Mouse (Mus musculus): ENCODE data around the gene Gnb4. TPM values are rescaled to one million over a fixed set of nuclear protein-coding genes. Genes with fewer than 3 reads are reported as not detected.

Gene Gnb4
- polyA plus RNA-seq, 1 experiment from 2014 or later: 83.1 TPM

- H3K36me3 ChIP-seq (ENCODE audit: control insufficient read depth, insufficient read depth, low read length): no peaks in the 10 kb centered on the region
- ATAC-seq (ENCODE audit: low read depth): no peak
- WGBS: 73% methylated on average over 4 of the region's 4 CpGs
- H3K4me1 ChIP-seq (replicated peaks; ENCODE audit: control insufficient read depth, insufficient read depth, low read length): peaks cover 14% of the 10 kb centered on the region; the same call in 1 of the 2 replicates
- no peak overlapping the region for H3K4me2 ChIP-seq (ENCODE audit: low read depth, low read length)
- H3K27me3 ChIP-seq (ENCODE audit: control insufficient read depth, insufficient read depth, low read depth, low read length): no peaks in the 10 kb centered on the region
- H3K4me3 ChIP-seq (ENCODE audit: low read length): no peak overlapping the region
- no peak overlapping the region for H3K9ac ChIP-seq (ENCODE audit: low read length)
- H3K9me3 ChIP-seq (ENCODE audit: control insufficient read depth, low read length): 0 out of 2 replicates have a peak, but pooled peaks cover 2% of the 10 kb centered on the region
- no peak overlapping the region for H3K27ac ChIP-seq (ENCODE audit: low read length)
Observed at GRCm38 (mm10) chr3:32655994-32656393, 39.6 kb upstream of the Gnb4 start.

- Histone ChIP-seq H3K9ac (ENCODE audit: low read length) (no peak overlapping the region), H3K4me3 (ENCODE audit: low read length) (no peak overlapping the region), H3K9me3 (ENCODE audit: control insufficient read depth, low read length) (no peaks in the 10 kb centered on the region), H3K4me2 (ENCODE audit: low read depth, low read length) (no peak overlapping the region), H3K27ac (ENCODE audit: low read length) (no peak overlapping the region), H3K4me1 (replicated peaks; ENCODE audit: control insufficient read depth, insufficient read depth, low read length) (no peaks in the 10 kb centered on the region), H3K36me3 (ENCODE audit: control insufficient read depth, insufficient read depth, low read length) (no peaks in the 10 kb centered on the region), H3K27me3 (ENCODE audit: control insufficient read depth, insufficient read depth, low read depth, low read length) (no peaks in the 10 kb centered on the region)
- peak; percentile 36; the same call in 1 of the 2 replicates for ATAC-seq (ENCODE audit: low read depth)
- WGBS: 50% methylated on average over 4 of the region's 4 CpGs
Observed at GRCm38 (mm10) chr3:32652739-32653138, 36.4 kb upstream of the Gnb4 start.

GRCm38 (mm10) chr3:32649284-32649683 is 32.9 kb upstream of the Gnb4 start:
- no peaks in the 10 kb centered on the region for H3K27me3 ChIP-seq (ENCODE audit: control insufficient read depth, insufficient read depth, low read depth, low read length)
- H3K36me3 ChIP-seq (ENCODE audit: control insufficient read depth, insufficient read depth, low read length): no peaks in the 10 kb centered on the region
- no peak overlapping the region for H3K9ac ChIP-seq (ENCODE audit: low read length)
- H3K4me3 ChIP-seq (ENCODE audit: low read length): no peak overlapping the region
- H3K9me3 ChIP-seq (ENCODE audit: control insufficient read depth, low read length): no peaks in the 10 kb centered on the region
- no peak for ATAC-seq (ENCODE audit: low read depth)
- H3K27ac ChIP-seq (ENCODE audit: low read length): no peak overlapping the region
- WGBS: 60% methylated on average over 4 of the region's 4 CpGs
- H3K4me1 ChIP-seq (replicated peaks; ENCODE audit: control insufficient read depth, insufficient read depth, low read length): no peaks in the 10 kb centered on the region
- no peak overlapping the region for H3K4me2 ChIP-seq (ENCODE audit: low read depth, low read length)

- H3K36me3 ChIP-seq (ENCODE audit: control insufficient read depth, insufficient read depth, low read length): no peaks in the 10 kb centered on the region
- H3K27ac ChIP-seq (ENCODE audit: low read length): no peak overlapping the region
- no peaks in the 10 kb centered on the region for H3K4me1 ChIP-seq (replicated peaks; ENCODE audit: control insufficient read depth, insufficient read depth, low read length)
- H3K27me3 ChIP-seq (ENCODE audit: control insufficient read depth, insufficient read depth, low read depth, low read length): no peaks in the 10 kb centered on the region
- 75% methylated on average over 4 of the region's 4 CpGs for WGBS
- H3K9me3 ChIP-seq (ENCODE audit: control insufficient read depth, low read length): no peaks in the 10 kb centered on the region
- no peak overlapping the region for H3K4me2 ChIP-seq (ENCODE audit: low read depth, low read length)
- H3K4me3 ChIP-seq (ENCODE audit: low read length): no peak overlapping the region
- H3K9ac ChIP-seq (ENCODE audit: low read length): no peak overlapping the region
- no peak for ATAC-seq (ENCODE audit: low read depth)
Observed at GRCm38 (mm10) chr3:32646918-32647317, 30.5 kb upstream of the Gnb4 start.

- WGBS: 79% methylated on average over 2 of the region's 2 CpGs
- no peaks in the 10 kb centered on the region for H3K27me3 ChIP-seq (ENCODE audit: control insufficient read depth, insufficient read depth, low read depth, low read length)
- no peaks in the 10 kb centered on the region for H3K36me3 ChIP-seq (ENCODE audit: control insufficient read depth, insufficient read depth, low read length)
- no peak overlapping the region for H3K4me3 ChIP-seq (ENCODE audit: low read length)
- no peak overlapping the region for H3K27ac ChIP-seq (ENCODE audit: low read length)
- ATAC-seq (ENCODE audit: low read depth): no peak
- no peaks in the 10 kb centered on the region for H3K9me3 ChIP-seq (ENCODE audit: control insufficient read depth, low read length)
- H3K9ac ChIP-seq (ENCODE audit: low read length): no peak overlapping the region
- H3K4me1 ChIP-seq (replicated peaks; ENCODE audit: control insufficient read depth, insufficient read depth, low read length): no peaks in the 10 kb centered on the region
- H3K4me2 ChIP-seq (ENCODE audit: low read depth, low read length): no peak overlapping the region
Observed at GRCm38 (mm10) chr3:32644751-32645150, 28.4 kb upstream of the Gnb4 start.

GRCm38 (mm10) chr3:32642116-32642515 is 25.7 kb upstream of the Gnb4 start:
- 70% methylated on average over 6 of the region's 6 CpGs for WGBS

GRCm38 (mm10) chr3:32638240-32638639 is 21.9 kb upstream of the Gnb4 start:
- H3K27ac ChIP-seq (ENCODE audit: low read length): no peak overlapping the region
- no peak overlapping the region for H3K4me2 ChIP-seq (ENCODE audit: low read depth, low read length)
- no peak overlapping the region for H3K9ac ChIP-seq (ENCODE audit: low read length)
- no peaks in the 10 kb centered on the region for H3K36me3 ChIP-seq (ENCODE audit: control insufficient read depth, insufficient read depth, low read length)
- H3K4me1 ChIP-seq (replicated peaks; ENCODE audit: control insufficient read depth, insufficient read depth, low read length): no peaks in the 10 kb centered on the region
- H3K4me3 ChIP-seq (ENCODE audit: low read length): no peak overlapping the region
- H3K27me3 ChIP-seq (ENCODE audit: control insufficient read depth, insufficient read depth, low read depth, low read length): no peaks in the 10 kb centered on the region
- ATAC-seq (ENCODE audit: low read depth): peak; percentile 64; the same call in 1 of the 2 replicates
- WGBS: 20% methylated on average over 8 of the region's 8 CpGs
- H3K9me3 ChIP-seq (ENCODE audit: control insufficient read depth, low read length): no peaks in the 10 kb centered on the region

More at GRCm38 (mm10) chr3:32642116-32642515, 25.7 kb upstream of the Gnb4 start:
- Histone ChIP-seq H3K4me3 (ENCODE audit: low read length) (no peak overlapping the region), H3K9ac (ENCODE audit: low read length) (no peak overlapping the region), H3K9me3 (ENCODE audit: control insufficient read depth, low read length) (no peaks in the 10 kb centered on the region), H3K4me2 (ENCODE audit: low read depth, low read length) (no peak overlapping the region), H3K27ac (ENCODE audit: low read length) (no peak overlapping the region), H3K36me3 (ENCODE audit: control insufficient read depth, insufficient read depth, low read length) (no peaks in the 10 kb centered on the region), H3K4me1 (replicated peaks; ENCODE audit: control insufficient read depth, insufficient read depth, low read length) (no peaks in the 10 kb centered on the region), H3K27me3 (ENCODE audit: control insufficient read depth, insufficient read depth, low read depth, low read length) (no peaks in the 10 kb centered on the region)
- ATAC-seq (ENCODE audit: low read depth): no peak

GRCm38 (mm10) chr3:32632760-32633264 is 16.4 kb upstream of the Gnb4 start:
- Histone ChIP-seq H3K4me2 (ENCODE audit: low read depth, low read length) (no peak overlapping the region), H3K27me3 (ENCODE audit: control insufficient read depth, insufficient read depth, low read depth, low read length) (no peaks in the 10 kb centered on the region), H3K27ac (ENCODE audit: low read length) (no peak overlapping the region), H3K9me3 (ENCODE audit: control insufficient read depth, low read length) (no peaks in the 10 kb centered on the region), H3K4me3 (ENCODE audit: low read length) (no peak overlapping the region), H3K36me3 (ENCODE audit: control insufficient read depth, insufficient read depth, low read length) (no peaks in the 10 kb centered on the region), H3K4me1 (replicated peaks; ENCODE audit: control insufficient read depth, insufficient read depth, low read length) (no peaks in the 10 kb centered on the region), H3K9ac (ENCODE audit: low read length) (no peak overlapping the region)
- 42% methylated on average over 5 of the region's 5 CpGs for WGBS
- ATAC-seq (ENCODE audit: low read depth): no peak

GRCm38 (mm10) chr3:32630210-32630609 is 13.8 kb upstream of the Gnb4 start:
- no peak for ATAC-seq (ENCODE audit: low read depth)
- 55% methylated on average over 4 of the region's 4 CpGs for WGBS
- no peak overlapping the region for H3K9ac ChIP-seq (ENCODE audit: low read length)
- no peaks in the 10 kb centered on the region for H3K4me1 ChIP-seq (replicated peaks; ENCODE audit: control insufficient read depth, insufficient read depth, low read length)
- H3K27me3 ChIP-seq (ENCODE audit: control insufficient read depth, insufficient read depth, low read depth, low read length): no peaks in the 10 kb centered on the region
- H3K27ac ChIP-seq (ENCODE audit: low read length): no peak overlapping the region
- no peak overlapping the region for H3K4me3 ChIP-seq (ENCODE audit: low read length)
- H3K36me3 ChIP-seq (ENCODE audit: control insufficient read depth, insufficient read depth, low read length): no peaks in the 10 kb centered on the region
- no peaks in the 10 kb centered on the region for H3K9me3 ChIP-seq (ENCODE audit: control insufficient read depth, low read length)
- no peak overlapping the region for H3K4me2 ChIP-seq (ENCODE audit: low read depth, low read length)

- H3K9ac ChIP-seq (ENCODE audit: low read length): no peak overlapping the region
- no peak for ATAC-seq (ENCODE audit: low read depth)
- H3K4me2 ChIP-seq (ENCODE audit: low read depth, low read length): no peak overlapping the region
- H3K27ac ChIP-seq (ENCODE audit: low read length): no peak overlapping the region
- H3K9me3 ChIP-seq (ENCODE audit: control insufficient read depth, low read length): no peaks in the 10 kb centered on the region
- no peak overlapping the region for H3K4me3 ChIP-seq (ENCODE audit: low read length)
- no peaks in the 10 kb centered on the region for H3K27me3 ChIP-seq (ENCODE audit: control insufficient read depth, insufficient read depth, low read depth, low read length)
- no peaks in the 10 kb centered on the region for H3K4me1 ChIP-seq (replicated peaks; ENCODE audit: control insufficient read depth, insufficient read depth, low read length)
- no peaks in the 10 kb centered on the region for H3K36me3 ChIP-seq (ENCODE audit: control insufficient read depth, insufficient read depth, low read length)
- WGBS: 75% methylated on average over 7 of the region's 7 CpGs
Observed at GRCm38 (mm10) chr3:32628141-32628540, 11.8 kb upstream of the Gnb4 start.
